Mouse (Mus musculus) forebrain, embryonic 11.5 days (tissue): ENCODE results near the gene Cpn2. TPM values are rescaled to one million over a fixed set of nuclear protein-coding genes. Genes with fewer than 3 reads are reported as not detected.

Experiments used
- ATAC-seq: fragments of 200-750 bp; cut with Nextera tagmentation; replicated peaks from 2 replicates; pipeline ENCODE4 v1.8.0; 2017; ENCODE audit warnings: moderate TSS enrichment; ENCODE audit not compliant: low FRiP score
- DNase-seq: peaks from one replicate; pipeline ENCODE4 v3.0.0-alpha.2; 2017; ENCODE audit warnings: low spot score
- H3K27ac ChIP-seq: fragments of 300-500 bp; sonication (generic); 2 replicates; pipeline ENCODE4 v1.5.1; 2014; ENCODE audit warnings: low read depth, low read length
- H3K27me3 ChIP-seq: fragments of 300-500 bp; sonication (generic); 2 replicates; pipeline ENCODE4 v1.6.1; 2014; ENCODE audit warnings: mild to moderate bottlenecking, low read length, mixed read lengths; ENCODE audit not compliant: control insufficient read depth, insufficient read depth
- H3K36me3 ChIP-seq: fragments of 300-500 bp; sonication (generic); 2 replicates; pipeline ENCODE4 v1.6.1; 2014; ENCODE audit warnings: mild to moderate bottlenecking, low read length, moderate library complexity, mixed read lengths; ENCODE audit not compliant: control insufficient read depth, insufficient read depth
- H3K4me1 ChIP-seq: fragments of 300-500 bp; sonication (generic); replicated peaks from 2 replicates; pipeline ENCODE4 v1.6.1; 2014; ENCODE audit warnings: low read length, mixed read lengths; ENCODE audit not compliant: control insufficient read depth, insufficient read depth
- H3K4me2 ChIP-seq: fragments of 300-500 bp; sonication (generic); 2 replicates; pipeline ENCODE4 v1.6.1; 2014; ENCODE audit warnings: low read depth, mild to moderate bottlenecking, low read length, moderate library complexity, mixed read lengths; ENCODE audit not compliant: severe bottlenecking
- H3K4me3 ChIP-seq: fragments of 300-500 bp; sonication (generic); 2 replicates; pipeline ENCODE4 v1.5.1; 2014; ENCODE audit warnings: low read depth, low read length
- H3K9ac ChIP-seq: fragments of 300-500 bp; sonication (generic); 2 replicates; pipeline ENCODE4 v1.6.1; 2014; ENCODE audit warnings: low read length
- H3K9me3 ChIP-seq: fragments of 300-500 bp; sonication (generic); 2 replicates; pipeline ENCODE4 v1.6.1; 2016; ENCODE audit warnings: low read length, mixed read lengths; ENCODE audit not compliant: control insufficient read depth
- WGBS: fragments of 180-500 bp; shearing (Covaris S2); extraction: QIAGEN DNeasy Blood & Tissue Kit; methylation state at CpG from one replicate; pipeline ENCODE4 v1.1.7; 2014; 5-methylcytosine and 5-hydroxymethylcytosine counted together
- polyA plus RNA-seq: library from polyadenylated mRNA; unstranded; fragments of >200 nt; fragmentation: Nextera tagmentation; extraction: Ambion mirVana; gene quantifications from 2 replicates; pipeline ENCODE4 v1.2.1, GENCODE M21; 2014

The Cpn2 gene
- polyA plus RNA-seq, 1 experiment from 2014 or later: not detected

DNA sequence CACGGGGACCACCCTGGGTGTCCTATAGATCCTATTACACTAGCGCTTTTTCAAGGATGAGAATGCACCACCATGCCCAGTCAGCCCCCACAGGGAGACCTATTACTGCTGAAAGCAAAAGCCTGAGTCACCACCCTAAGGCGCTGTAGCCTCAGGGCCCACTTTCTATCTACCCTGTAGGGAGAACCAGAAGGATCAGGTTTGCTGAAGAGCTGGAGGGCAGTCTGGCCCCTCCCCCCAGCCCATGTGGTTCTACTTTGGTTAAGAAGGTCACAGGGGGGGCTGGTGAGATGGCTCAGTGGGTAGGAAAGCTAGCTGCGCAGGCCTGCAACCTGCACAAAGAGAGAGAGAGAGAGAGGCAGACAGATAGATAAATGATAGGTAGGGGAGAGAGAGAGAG, 18.4 kb upstream of the Cpn2 start:
- Histone ChIP-seq H3K9me3 (no peaks in the 10 kb centered on the region), H3K36me3 (no peaks in the 10 kb centered on the region), H3K4me2 (no peak overlapping the region), H3K4me1 (peaks cover 4% of the 10 kb centered on the region; the same call in 1 of the 2 replicates), H3K4me3 (no peak overlapping the region), H3K27ac (no peak overlapping the region), H3K27me3 (peaks cover 20% of the 10 kb centered on the region), H3K9ac (no peak overlapping the region)
- DNase-seq (no peak), ATAC-seq (no peak)
- 48% methylated on average over 4 of the region's 4 CpGs for WGBS

DNA sequence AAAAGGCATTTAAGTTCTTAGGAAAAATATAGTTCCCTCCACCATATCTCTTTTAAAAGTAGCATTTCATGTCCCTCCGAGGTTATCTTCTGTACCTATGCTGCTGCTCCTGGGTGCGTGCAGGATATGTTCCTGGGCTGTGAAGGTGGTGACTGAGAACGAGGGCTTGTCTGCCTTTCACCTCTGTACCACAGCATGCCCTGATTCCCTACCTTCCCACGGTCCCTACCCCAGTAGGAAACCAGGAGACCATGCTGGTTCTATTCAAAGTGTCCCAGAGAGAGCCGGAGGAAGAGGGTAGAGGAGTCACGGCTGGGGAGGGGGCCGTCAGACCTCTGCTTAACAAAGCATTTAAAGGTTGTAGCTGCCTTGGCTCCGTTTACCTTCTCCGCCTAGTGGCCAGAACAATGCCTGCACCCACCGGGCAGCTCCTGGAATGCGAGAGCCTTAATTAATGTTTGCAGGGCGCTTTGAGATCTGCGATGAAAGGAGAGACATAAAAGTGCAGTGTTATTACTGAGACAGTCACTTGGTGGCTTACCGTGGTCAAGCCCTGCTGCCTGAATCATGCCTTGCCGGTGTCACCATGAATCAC, 16.5 kb upstream of the Cpn2 start:
- peak; percentile 85 for DNase-seq
- H3K27me3 ChIP-seq: peaks cover 20% of the 10 kb centered on the region
- H3K9me3 ChIP-seq: no peaks in the 10 kb centered on the region
- H3K4me2 ChIP-seq: peak overlapping the region; percentile 38
- H3K9ac ChIP-seq: peak overlapping the region; percentile 37
- H3K4me3 ChIP-seq: peak overlapping the region; percentile 11; the same call in 1 of the 2 replicates
- H3K4me1 ChIP-seq: peaks cover 4% of the 10 kb centered on the region; the same call in 1 of the 2 replicates
- peak; percentile 65 for ATAC-seq
- no peaks in the 10 kb centered on the region for H3K36me3 ChIP-seq
- H3K27ac ChIP-seq: no peak overlapping the region
- WGBS: 2% methylated on average over 15 of the region's 15 CpGs

DNA sequence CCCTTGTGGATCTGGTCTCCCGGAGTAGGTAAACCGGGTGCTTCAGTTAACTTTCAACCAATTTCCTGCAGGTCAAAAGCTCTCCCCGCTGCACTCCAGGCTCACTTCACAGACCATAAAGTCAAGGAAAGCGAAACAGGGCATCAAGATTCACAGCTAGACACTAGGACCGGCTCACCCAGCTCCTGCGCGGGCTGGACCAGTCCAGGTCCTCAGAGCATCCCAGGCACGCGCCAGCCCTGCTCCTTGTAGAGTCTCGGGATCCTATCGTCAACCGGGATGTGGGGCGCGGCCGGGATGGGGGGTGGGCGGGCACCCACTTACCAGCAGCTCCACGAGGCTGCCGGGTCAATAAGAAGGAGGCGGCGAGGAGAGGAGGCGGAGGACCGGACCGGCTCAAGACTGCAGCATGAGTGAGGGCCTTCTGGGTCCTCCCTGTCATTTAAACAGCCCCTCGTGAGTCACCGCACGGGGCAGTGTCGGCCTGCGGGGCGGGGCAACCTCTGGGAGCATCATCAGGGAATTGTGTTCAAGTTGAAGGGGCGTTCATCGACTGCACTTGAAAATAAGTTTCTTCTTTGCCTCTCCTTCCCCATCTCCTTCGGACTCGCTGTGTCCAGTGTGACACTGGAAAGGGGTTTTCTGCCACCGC, 15.7 kb upstream of the Cpn2 start, which contains the start of gene Lrrc15:
Gene Lrrc15 (minus strand): TSS at position 413 of the 652 bp plus-strand sequence.
- Histone ChIP-seq H3K36me3 (no peaks in the 10 kb centered on the region), H3K9me3 (no peaks in the 10 kb centered on the region), H3K27ac (no peak within 1 kb of the TSS), H3K9ac (peak within 1 kb of the TSS; percentile 37), H3K4me2 (peak within 1 kb of the TSS; percentile 47), H3K4me3 (peak within 1 kb of the TSS; percentile 19; the same call in 1 of the 2 replicates), H3K4me1 (peaks cover 4% of the 10 kb centered on the region; the same call in 1 of the 2 replicates), H3K27me3 (peaks cover 20% of the 10 kb centered on the region)
- 6% methylated on average over 34 of the region's 34 CpGs for WGBS
- ATAC-seq (peak; percentile 49; the same call in 1 of the 2 replicates), DNase-seq (peak; percentile 78)

DNA sequence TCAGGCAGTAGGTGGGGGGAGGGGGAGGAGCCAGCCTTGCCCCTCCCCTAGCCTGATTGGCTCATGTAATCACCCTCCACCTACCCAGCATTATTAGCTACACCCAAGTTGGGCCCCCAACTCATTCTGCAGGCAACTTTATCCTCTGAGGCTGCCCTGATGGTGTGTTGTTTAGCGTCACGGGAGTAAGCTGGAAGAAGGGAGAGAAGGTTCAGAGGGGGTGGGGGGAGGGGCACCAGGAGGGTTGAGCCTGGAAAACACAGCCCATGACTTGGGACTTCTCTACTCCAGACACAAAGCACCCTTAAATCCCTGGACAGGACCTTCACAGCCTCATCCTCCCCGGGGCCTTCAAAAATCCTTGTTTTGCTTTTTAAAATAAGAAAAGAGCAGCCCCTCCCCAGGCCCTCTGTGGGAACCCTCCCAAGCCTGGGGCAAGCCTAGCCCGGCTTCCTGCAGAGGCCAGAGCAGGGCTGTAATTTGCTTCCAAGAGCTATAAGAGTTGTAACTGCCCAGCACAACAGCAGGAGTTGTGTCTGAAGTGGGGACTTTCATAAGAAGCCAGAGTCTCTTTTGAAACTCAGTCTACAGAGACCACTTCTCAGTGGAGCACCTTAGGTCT, 13.5 kb upstream of the Cpn2 start:
- H3K4me2 ChIP-seq: no peak overlapping the region
- WGBS: 6% methylated on average over 4 of the region's 4 CpGs
- H3K4me3 ChIP-seq: no peak overlapping the region
- peaks cover 4% of the 10 kb centered on the region; the same call in 1 of the 2 replicates for H3K4me1 ChIP-seq
- ATAC-seq (no peak), DNase-seq (no peak)
- H3K36me3 ChIP-seq: no peaks in the 10 kb centered on the region
- H3K9me3 ChIP-seq: no peaks in the 10 kb centered on the region
- no peak overlapping the region for H3K27ac ChIP-seq
- H3K27me3 ChIP-seq: peaks cover 20% of the 10 kb centered on the region
- H3K9ac ChIP-seq: no peak overlapping the region

DNA sequence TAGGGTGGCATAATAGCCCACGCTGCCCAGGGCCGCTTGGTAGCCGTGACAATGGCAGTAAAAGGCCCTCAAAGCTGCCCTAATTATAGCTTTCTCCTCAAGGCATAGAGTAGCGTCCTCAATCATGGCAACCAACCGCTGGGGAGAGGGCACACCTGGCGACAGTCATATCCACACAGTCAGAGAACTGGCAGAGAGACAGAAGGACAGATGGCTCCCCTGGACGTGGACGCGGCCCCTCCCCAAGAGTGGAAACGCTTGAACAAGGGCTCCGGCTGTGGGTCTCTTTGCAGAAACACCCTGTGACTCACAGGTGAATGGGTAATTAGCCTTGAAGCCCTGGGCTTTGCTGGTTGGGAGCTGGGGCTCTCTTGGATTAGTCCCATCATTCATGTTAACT, 11.1 kb upstream of the Cpn2 start:
- H3K9ac ChIP-seq: no peak overlapping the region
- no peaks in the 10 kb centered on the region for H3K36me3 ChIP-seq
- no peak overlapping the region for H3K4me2 ChIP-seq
- no peak overlapping the region for H3K27ac ChIP-seq
- H3K4me1 ChIP-seq: 0 out of 2 replicates have a peak, but pooled peaks cover 2% of the 10 kb centered on the region
- H3K27me3 ChIP-seq: peaks cover 12% of the 10 kb centered on the region
- DNase-seq (no peak), ATAC-seq (no peak)
- H3K4me3 ChIP-seq: no peak overlapping the region
- H3K9me3 ChIP-seq: no peaks in the 10 kb centered on the region
- WGBS: 83% methylated on average over 11 of the region's 11 CpGs

DNA sequence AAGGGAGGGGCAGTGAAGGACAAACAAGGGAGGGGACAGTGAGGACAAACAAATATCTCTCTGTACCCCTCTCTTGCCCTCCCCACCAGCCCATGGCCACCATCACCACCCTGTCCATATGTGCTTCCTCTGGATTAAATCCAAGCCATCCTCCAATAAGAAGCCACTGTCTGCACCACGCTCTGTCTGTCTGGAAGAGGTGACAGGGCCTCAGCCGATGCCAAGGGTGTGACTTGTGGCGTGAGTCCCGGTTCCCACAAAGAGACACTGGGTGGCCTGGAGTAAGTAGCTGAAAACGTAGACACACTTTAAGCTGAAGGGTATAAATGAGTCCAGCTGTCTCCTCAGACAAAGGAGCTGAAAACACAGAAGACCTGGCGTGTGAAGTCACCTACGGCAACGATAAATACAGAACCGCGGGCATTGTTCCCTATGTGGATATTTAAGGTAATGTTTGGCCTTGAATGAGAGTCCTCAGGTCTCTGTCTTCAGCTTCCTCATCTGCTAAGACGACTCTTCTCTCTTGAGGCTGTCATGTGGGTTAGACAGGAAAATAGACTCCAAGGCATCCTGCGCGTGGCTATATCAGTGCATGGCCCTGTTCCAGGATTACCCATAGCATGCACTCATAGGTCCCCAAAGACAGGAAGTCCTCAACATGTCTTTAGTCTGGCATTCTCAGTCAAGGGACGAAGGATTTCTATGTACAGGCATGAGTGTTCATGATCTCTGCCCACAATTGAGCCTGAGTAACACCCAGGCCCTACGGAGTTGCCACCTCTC, 8.4 kb upstream of the Cpn2 start:
- DNase-seq (no peak), ATAC-seq (no peak)
- Histone ChIP-seq H3K36me3 (no peaks in the 10 kb centered on the region), H3K27me3 (no peaks in the 10 kb centered on the region), H3K27ac (no peak overlapping the region), H3K9ac (no peak overlapping the region), H3K4me3 (no peak overlapping the region), H3K4me1 (no peaks in the 10 kb centered on the region), H3K9me3 (no peaks in the 10 kb centered on the region), H3K4me2 (no peak overlapping the region)
- WGBS: 87% methylated on average over 15 of the region's 15 CpGs

DNA sequence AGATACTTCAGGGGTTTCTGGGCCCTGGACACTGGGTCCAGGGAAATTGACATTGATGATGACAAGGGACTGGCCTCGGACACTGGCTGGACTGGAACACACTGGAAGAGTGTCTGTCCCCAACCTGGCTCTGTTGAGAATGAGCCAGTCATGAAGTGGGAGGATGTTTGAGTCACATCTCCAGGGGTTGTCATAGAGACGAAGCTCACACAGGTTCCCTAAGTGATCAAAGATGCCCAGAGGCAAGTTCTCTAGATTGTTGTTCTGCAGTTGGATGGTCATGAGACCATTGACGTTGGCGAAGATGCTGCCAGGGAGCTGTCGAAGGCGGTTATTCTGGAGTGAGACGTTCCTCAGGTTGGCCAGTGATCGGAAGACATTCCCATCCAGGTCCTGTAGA, 5.8 kb upstream of the Cpn2 start:
- Histone ChIP-seq H3K27ac (no peak overlapping the region), H3K36me3 (no peaks in the 10 kb centered on the region), H3K9me3 (no peaks in the 10 kb centered on the region), H3K4me2 (no peak overlapping the region), H3K27me3 (no peaks in the 10 kb centered on the region), H3K9ac (no peak overlapping the region), H3K4me1 (no peaks in the 10 kb centered on the region), H3K4me3 (no peak overlapping the region)
- DNase-seq (no peak), ATAC-seq (no peak)
- WGBS: 94% methylated on average over 8 of the region's 8 CpGs

DNA sequence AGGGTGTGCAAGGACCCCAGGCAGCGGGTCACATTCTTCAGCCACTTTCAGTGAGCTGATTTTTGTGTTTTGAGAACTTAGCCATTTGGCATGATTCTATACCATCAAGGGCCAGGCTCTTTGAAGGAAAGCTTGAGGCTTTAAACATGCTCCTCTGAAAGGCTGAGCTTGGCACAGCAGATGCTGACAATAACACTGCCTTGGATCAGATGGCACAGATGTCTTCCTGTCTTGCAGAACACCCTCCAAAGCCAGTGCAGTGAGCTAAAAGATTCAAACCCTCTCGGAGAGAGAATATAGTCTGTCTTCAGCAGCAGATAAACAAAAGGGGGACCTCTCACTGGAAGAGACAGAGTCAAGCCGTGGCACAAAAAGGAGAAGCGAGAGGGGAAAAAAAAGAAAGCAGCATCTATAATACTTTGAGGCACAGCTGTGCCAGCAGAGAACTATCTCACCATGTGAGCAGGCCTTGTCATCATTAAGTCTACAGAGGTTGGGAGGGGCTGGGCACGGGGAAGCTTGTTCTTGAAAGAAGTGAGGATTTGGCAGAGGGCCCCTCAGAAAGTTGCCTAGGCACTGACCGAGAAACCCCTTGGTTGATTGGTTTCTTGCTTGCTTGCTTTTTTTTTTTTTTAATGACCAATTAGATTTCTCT, 4.8 kb upstream of the Cpn2 start:
- no peaks in the 10 kb centered on the region for H3K36me3 ChIP-seq
- no peaks in the 10 kb centered on the region for H3K27me3 ChIP-seq
- H3K9ac ChIP-seq: no peak overlapping the region
- no peak overlapping the region for H3K4me2 ChIP-seq
- ATAC-seq (no peak), DNase-seq (no peak)
- no peak overlapping the region for H3K4me3 ChIP-seq
- H3K4me1 ChIP-seq: no peaks in the 10 kb centered on the region
- no peaks in the 10 kb centered on the region for H3K9me3 ChIP-seq
- H3K27ac ChIP-seq: no peak overlapping the region
- 70% methylated on average over 6 of the region's 6 CpGs for WGBS
